ENCODE assay signal across 8 mouse cellular contexts in the genomic region with DNA sequence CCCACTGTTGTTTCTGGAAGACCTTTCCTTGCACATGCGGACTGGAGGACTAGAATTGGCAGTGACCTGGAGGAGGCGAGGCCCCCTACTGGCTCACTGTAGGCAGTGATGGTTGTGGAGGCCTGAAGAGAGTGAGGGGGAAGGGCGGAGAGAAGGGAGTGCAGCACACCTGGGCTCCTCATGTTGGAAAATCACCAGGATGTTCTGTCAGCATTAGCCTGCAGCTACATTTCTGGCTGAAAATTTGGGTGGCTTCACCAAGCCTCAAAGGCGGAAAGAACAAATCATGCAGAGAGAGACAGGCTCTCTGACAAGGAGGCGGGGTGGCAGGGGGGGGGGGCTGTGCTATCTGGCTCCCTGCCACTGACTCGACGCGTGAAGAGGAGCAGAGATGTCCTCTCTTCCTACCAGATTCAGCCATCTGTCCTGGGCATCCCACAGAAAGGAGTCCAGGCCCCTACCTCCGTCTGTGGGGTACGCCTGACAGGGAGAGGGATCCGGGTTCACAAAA.
DNase-seq lines count a peak whose midpoint lies in the region; ATAC-seq and TF ChIP-seq lines count a peak whose summit lies in the region.

No protein-coding gene starts in this region.

- no peak for TF ChIP-seq EP300 in liver, embryonic 14.5 days (IDR thresholded peaks at IDR 0.05; ENCODE audit: low read depth)

- peak; percentile 49 for TF ChIP-seq CTCF in liver, embryonic 14.5 days (IDR thresholded peaks at IDR 0.05; ENCODE audit: low read depth)

- H3K27ac ChIP-seq in midbrain, embryonic 13.5 days, result no peak overlapping the region
- H3K27ac ChIP-seq in midbrain, embryonic 10.5 days (replicated peaks), result no peak overlapping the region
- peak overlapping the region; percentile 35; the same call in 1 of the 2 replicates for H3K27ac ChIP-seq in embryonic facial prominence, embryonic 15.5 days (replicated peaks)
- H3K27ac ChIP-seq in liver, embryonic 14.5 days, result no peak overlapping the region

- no peak overlapping the region for H3K4me2 ChIP-seq in midbrain, embryonic 13.5 days (replicated peaks)
- 0 out of 2 replicates have a peak overlapping the region, but pooled peaks have one; percentile 13 for H3K4me2 ChIP-seq in embryonic facial prominence, embryonic 15.5 days (replicated peaks)
- no peak overlapping the region for H3K4me2 ChIP-seq in liver, embryonic 14.5 days (ENCODE audit: low read depth)

- no peaks in the 10 kb centered on the region for H3K9me3 ChIP-seq in midbrain, embryonic 13.5 days
- H3K9me3 ChIP-seq in midbrain, embryonic 10.5 days (replicated peaks), result no peaks in the 10 kb centered on the region
- no peaks in the 10 kb centered on the region for H3K9me3 ChIP-seq in embryonic facial prominence, embryonic 15.5 days (replicated peaks)
- H3K9me3 ChIP-seq in liver, embryonic 14.5 days (ENCODE audit: control insufficient read depth, low read length), result no peaks in the 10 kb centered on the region

- 53% methylated on average over 11 of the region's 11 CpGs for WGBS in midbrain, embryonic 13.5 days
- WGBS in midbrain, embryonic 10.5 days, result 56% methylated on average over 11 of the region's 11 CpGs
- 22% methylated on average over 11 of the region's 11 CpGs for WGBS in embryonic facial prominence, embryonic 15.5 days
- WGBS in liver, embryonic 14.5 days (ENCODE audit: insufficient replicate concordance), result 52% methylated on average over 11 of the region's 11 CpGs

- H3K36me3 ChIP-seq in midbrain, embryonic 13.5 days, result no peaks in the 10 kb centered on the region
- no peaks in the 10 kb centered on the region for H3K36me3 ChIP-seq in midbrain, embryonic 10.5 days
- no peaks in the 10 kb centered on the region for H3K36me3 ChIP-seq in embryonic facial prominence, embryonic 15.5 days
- no peaks in the 10 kb centered on the region for H3K36me3 ChIP-seq in liver, embryonic 14.5 days (replicated peaks; ENCODE audit: control insufficient read depth, insufficient read depth, low read depth)

- no peak overlapping the region for H3K4me3 ChIP-seq in midbrain, embryonic 13.5 days (replicated peaks)
- no peak overlapping the region for H3K4me3 ChIP-seq in midbrain, embryonic 10.5 days
- H3K4me3 ChIP-seq in embryonic facial prominence, embryonic 15.5 days (replicated peaks), result 0 out of 2 replicates have a peak overlapping the region, but pooled peaks have one; percentile 9
- no peak overlapping the region for H3K4me3 ChIP-seq in liver, embryonic 14.5 days (ENCODE audit: insufficient read depth in 1 of 2, low read depth in 2 of 2, low read length in 2 of 2)

- DNase-seq in embryo, embryonic 11 days, result peak; percentile 45
- DNase-seq in embryo, embryonic 10.5 days (ENCODE audit: low spot score), result no peak
- DNase-seq in midbrain, embryonic 10.5 days (ENCODE audit: low spot score), result no peak
- no peak for DNase-seq in liver, embryonic 14.5 days (ENCODE audit: low read depth in 3 of 3, low spot score in 3 of 3)
- DNase-seq in natural killer cell, adult 2 months (ENCODE audit: low spot score in 2 of 2), result no peak
- DNase-seq in urinary bladder, adult 2 months (ENCODE audit: low spot score), result no peak

- peak; percentile 52 for ATAC-seq in midbrain, embryonic 13.5 days
- ATAC-seq in embryonic facial prominence, embryonic 15.5 days (ENCODE audit: insufficient number of reproducible peaks, low FRiP score, low TSS enrichment, low read depth), result peak; percentile 40; the same call in 1 of the 2 replicates
- no peak for ATAC-seq in liver, embryonic 14.5 days (ENCODE audit: insufficient read depth)

- H3K9ac ChIP-seq in midbrain, embryonic 13.5 days (replicated peaks), result no peak overlapping the region
- H3K9ac ChIP-seq in embryonic facial prominence, embryonic 15.5 days, result no peak overlapping the region
- no peak overlapping the region for H3K9ac ChIP-seq in liver, embryonic 14.5 days (replicated peaks)

- H3K27me3 ChIP-seq in midbrain, embryonic 13.5 days, result no peaks in the 10 kb centered on the region
- no peaks in the 10 kb centered on the region for H3K27me3 ChIP-seq in midbrain, embryonic 10.5 days (ENCODE audit: low read depth, poor library complexity, severe bottlenecking)
- H3K27me3 ChIP-seq in embryonic facial prominence, embryonic 15.5 days, result no peaks in the 10 kb centered on the region
- no peaks in the 10 kb centered on the region for H3K27me3 ChIP-seq in liver, embryonic 14.5 days (ENCODE audit: control insufficient read depth, insufficient read depth, low read length)

- H3K4me1 ChIP-seq in midbrain, embryonic 13.5 days (replicated peaks), result no peaks in the 10 kb centered on the region; the same call in 1 of the 2 replicates
- H3K4me1 ChIP-seq in midbrain, embryonic 10.5 days, result peaks cover 6% of the 10 kb centered on the region
- peaks cover 12% of the 10 kb centered on the region; the same call in 1 of the 2 replicates for H3K4me1 ChIP-seq in embryonic facial prominence, embryonic 15.5 days
- H3K4me1 ChIP-seq in liver, embryonic 14.5 days (replicated peaks; ENCODE audit: control insufficient read depth in 2 of 2, insufficient read depth in 2 of 2, low read length in 1 of 2), result no peaks in the 10 kb centered on the region
